Mouse (Mus musculus) 3134 (cell line): ENCODE data around the gene Azin2.
A peak's percentile ranks its signal among the peaks of the same experiment; 100 is the strongest.

ENCODE experiments used
- DNase-seq: peaks from one replicate; pipeline ENCODE4 v3.0.0-alpha.2; 2011; ENCODE audit warnings: low spot score; ENCODE audit not compliant: insufficient read length; ENCODE audit errors: extremely low read depth

The Azin2 gene

DNA sequence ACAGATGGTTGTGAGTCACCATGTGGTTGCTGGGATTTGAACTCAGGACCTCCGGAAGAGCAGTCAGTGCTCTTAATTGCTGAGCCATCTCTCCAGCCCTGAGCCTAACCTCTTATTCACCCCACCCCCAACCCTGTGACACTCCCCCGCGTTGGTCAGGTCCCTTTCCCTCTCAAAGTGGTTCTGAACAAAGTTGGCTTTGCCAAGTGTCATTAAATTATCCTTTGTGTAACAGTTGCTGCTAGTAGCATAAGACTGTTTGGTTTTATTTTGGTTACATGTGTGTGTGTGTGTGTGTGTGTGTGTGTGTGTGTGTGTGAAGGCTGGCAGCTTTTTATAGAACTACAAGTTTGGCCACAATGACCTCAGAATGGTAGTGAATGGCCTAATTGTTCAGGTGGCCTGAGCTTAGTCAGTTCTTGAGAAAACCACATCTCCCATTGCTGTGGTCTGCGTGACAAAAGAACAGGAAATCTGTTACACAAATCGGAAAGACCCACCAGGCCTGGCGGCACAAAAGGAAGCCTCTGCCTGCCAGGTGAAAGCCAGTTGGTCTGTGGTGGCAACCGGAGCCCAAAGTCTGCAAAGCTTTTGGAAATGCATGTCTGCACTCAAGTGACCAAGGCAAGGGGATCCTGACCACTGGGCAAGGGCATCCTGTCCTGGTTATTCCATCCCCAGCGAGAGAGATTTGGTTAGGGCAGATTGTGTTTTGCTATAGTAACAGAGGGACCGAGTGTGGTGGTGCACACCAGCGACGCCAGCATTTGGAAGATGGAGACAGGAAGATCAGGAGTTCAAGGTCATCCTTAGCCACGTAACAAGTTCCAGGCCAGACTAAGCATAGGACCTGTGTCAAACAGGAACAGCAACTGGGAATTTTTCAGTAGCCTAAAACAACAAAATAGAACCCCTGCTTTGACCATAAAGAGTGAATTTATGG, 18.9 kb upstream of the Azin2 start:
- peak; percentile 82 for DNase-seq

DNA sequence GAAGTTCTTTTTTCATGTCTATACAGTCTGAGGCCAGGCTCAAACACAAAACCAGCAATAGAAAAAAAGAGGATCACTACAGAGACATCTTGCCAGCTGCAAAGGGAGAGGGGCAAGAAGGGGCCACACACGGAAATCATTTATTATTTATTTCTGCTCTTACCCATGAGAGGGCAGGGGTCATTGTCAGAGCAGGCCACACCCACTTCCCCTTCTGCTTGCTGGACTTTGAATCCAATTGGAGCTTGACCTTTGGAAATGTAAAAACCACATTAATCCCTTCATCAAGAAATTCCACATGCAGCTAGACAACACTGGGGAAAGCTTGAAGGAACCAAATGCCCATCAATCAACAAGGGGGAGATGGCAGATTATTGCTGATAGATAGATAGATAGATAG, 16.4 kb upstream of the Azin2 start:
- DNase-seq: no peak

DNA sequence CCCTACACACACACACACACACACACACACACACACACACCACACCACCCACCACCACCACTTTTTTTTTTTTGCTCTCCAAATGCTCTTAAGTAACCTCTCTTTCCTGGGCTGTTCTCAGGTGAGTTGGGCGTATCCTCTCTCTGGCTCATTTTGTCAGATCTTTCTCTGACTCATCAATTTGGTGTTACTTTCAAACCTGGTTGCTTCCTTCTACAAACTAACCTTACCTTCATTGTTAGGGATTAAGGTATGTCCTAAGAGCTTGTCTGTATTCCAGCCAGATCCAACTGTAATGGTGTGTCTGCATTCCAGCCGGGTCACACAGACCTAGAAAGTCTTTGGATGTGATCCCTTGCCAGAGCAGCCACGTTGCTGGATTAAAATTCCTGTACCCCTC, 15.0 kb upstream of the Azin2 start:
- no peak for DNase-seq

DNA sequence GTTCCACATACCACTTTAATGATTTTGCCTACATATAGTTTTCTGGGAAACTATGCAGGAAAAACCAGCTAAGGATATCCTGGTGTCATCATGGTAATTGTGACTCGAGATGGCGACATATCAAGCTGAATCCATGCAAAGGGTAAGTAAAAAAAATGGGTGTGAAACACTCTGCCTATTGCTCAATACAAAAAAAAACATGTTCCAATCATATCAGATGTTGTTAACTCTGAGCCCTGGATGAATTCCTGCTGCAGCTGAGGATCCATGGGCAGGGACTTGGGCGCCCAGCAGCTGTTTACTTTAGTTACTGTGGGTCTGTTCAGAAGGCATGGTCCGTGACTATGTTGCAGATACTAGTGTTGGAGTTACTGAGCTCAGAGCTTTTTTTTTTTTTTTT, 14.3 kb upstream of the Azin2 start:
- DNase-seq: no peak

DNA sequence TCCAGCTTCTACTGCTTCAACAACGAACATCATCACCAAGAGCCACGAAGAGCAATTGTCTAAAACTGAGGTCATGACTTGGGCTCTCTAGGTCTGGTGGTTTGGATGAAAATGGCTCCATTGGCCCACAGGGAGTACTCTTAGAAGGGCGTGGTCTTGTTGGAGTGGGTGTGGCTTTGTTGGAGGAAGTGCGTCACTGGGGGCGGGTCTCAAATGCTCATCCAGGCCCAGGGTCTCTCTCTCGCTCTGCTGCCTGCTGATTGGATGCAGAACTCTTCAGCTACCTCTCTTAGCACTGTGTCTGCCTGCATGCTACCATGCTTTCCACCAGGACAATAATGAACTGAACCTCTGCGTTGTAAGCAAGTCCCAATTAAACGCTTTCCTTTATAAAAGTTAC, 12.4 kb upstream of the Azin2 start:
- DNase-seq: no peak

DNA sequence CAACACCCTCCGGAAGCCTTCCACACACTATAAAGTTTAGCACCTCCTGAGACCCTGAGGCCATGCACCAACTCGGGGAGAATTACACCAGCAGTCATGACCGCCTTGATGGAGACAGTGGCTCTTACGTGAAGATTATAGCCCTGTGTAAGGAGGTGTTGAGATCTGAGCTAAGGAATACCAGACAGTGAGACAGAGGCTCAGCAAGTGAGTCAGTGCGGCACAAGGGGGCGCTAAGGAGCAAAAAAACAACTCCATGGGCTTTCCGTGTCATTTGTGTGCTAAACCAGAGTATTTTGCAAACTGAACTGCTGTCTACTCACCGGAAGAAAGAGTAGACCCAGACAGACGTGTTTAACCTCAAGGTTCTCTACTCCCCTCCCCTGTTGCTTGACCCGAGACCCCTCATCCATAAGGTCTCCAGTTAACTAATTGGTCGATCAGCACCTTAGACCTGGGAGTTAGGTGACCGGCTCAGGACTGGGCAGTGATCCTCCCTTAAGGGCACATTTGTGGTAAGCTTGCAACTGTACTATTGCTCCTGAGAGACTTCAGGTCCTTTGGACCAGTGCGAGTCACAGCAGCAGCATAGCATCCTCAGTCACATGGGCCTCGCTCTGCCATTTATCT, 8.9 kb upstream of the Azin2 start:
- DNase-seq: peak; percentile 51

DNA sequence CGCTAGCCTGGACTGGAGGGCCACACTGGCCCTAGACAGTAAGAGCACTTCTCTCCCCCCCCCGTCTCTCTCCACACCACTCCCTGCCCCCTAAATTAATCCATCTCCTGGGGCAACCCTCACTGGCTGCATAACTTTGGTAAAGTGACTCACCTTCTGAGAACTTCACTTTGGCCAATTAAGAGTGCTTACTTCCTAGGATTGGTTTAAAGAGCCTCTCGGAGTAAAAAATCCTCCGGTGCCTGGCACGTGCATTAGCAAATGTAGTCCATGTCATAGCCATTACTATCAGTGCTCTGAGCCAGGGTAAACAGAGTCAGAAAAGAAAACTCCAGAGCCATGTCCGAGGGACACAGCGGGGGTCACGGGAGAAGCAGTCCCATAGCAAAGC, 8.2 kb upstream of the Azin2 start:
- peak; percentile 76 for DNase-seq

DNA sequence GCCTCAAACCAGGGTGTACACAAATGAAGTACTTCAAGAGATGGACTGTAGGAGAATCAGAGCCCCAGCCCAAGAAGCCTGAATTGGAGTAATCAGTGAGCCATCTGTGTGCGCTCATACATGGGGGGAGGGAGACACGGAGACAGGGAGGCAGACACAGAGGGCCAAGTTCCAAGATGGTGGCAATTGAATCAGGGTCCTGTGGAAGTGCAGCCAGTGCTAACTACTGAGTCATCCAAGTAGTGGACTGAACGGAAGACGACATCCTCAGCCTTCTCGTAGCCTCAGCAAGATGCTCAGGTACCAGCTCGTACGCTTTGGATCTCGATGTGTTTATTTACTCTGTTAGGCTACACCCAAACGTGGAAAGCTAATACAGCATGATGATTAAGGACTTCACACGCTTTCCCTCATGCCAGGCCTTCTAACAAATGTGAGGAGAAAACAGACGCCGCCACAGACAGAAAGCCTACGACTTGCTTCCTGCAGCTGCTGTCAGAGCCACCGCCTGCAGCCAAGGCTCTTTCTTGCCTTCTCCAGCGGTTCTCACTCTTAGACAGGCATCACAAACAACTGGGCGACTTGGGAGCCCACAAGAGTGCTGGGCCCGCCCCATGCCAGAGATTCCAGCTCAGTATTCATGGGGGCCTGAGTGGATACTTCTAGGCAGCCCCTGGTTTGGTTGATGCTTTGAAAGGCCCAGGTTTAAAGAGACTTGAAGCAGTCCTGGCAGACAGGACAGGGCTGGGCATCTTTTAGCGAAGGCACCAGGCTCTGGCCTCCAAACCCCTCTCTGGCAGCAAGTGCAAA, 7.6 kb upstream of the Azin2 start:
- DNase-seq: peak; percentile 74

DNA sequence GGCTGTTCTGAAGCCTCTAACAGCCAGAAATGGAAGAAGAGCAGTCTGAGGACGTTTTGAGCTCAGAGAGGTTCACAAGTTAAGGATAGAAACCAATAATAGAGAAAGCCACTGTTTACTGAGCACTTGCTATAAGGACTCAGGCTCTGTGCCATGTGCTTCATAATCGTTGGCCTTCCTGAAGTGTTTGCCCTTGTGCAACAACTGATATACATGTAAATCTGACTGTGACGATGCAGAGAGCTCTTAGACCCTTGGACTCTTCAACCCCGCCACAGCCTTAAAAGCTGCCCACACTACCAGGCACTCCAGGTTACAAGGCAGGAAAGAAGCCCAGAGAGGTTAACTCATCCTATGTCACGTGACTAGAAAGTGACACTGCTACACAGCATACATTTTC, 6.8 kb upstream of the Azin2 start:
- no peak for DNase-seq

DNA sequence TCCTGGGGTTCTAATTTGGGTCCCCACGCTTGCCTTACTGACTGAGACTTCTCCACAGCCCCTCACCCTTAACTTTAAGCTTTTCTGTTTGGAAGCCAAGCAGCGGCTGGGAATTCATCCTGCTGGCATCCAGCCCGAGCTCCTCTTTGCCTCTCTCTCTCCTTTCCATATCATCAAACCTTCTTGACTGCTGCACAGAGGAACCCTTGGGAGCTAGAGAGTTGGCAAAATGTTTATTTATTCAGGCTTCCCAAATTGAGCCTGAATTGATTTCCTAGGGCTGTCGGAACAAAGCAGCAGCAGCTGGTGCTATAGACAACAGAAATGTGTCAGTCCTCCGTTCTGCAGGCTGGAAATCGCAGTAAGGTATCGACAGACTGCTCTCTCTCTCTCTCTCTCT, 4.5 kb upstream of the Azin2 start:
- no peak for DNase-seq

DNA sequence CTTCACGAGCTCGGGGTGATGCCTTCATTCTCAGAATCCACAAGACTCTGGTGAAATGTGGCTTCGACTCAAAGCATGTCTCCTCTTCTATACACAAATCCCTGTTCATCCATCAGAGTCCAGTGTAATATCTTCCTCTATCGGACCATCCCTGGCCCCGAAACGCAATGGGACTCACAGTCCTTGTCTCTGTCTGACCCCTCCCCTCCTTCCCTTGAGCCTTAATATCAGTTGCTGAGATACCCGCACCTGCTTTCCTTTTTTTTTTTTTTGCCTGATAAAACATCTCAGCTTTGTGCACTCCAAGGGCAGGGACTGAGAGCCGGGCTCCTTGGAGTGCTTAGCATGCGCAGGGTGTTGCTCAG, 666 bp upstream of the Azin2 start:
- no peak for DNase-seq

DNA sequence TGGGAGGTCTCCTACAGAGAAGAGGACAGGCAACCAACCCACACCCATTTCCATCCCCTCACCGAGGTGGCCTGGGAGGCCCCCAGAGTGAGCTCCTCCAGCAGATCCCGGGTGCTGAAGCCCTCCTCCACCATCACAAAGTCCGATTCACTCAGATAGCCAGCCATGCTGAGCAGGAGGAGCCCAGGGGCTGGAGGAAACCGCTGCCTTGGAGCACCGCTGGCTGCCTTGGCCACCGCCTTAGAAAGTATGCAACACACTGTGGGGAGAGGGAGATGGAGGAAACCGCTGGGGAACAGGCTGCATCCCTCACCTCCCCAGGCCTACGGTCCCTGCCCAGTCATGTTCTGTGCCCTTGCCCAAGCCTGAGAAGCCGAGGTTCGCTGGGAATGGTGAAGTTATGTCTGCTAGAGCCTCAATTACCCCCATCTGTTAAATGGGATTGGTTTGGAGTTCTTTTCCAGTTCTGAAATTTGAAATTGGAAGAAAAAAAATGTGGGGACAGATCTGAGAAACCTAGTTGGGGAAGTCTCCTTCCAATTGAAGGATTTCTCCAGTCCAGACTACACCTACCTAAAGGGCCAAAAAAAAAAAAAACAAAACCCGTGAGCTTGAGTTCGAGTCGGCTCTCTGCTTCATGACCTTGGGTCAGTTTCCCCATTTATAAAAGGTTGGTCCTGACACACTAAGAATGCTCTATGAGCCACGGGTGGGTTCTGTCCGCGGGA, 777 bp downstream of the Azin2 start:
- peak; percentile 53 for DNase-seq

DNA sequence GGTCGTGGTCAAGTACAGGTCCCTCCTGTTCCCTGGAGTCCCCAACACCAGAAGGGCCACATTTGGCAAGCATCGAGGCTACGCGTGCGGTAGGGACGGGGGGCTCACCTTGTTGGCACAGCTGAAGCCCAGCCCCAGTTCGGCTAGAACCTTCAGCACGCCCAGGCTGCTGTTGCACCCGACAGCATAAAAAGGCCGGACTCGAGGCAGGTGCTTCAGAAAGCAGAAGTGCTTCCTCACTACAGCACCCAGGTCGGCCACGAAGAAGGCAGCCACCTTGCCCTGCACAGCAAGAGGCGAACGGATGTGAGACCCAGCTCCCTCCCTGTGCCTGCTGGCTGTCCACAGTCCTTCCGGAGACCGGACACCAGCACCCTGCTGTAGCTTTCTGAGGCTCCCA, 2.6 kb downstream of the Azin2 start:
- DNase-seq: no peak

DNA sequence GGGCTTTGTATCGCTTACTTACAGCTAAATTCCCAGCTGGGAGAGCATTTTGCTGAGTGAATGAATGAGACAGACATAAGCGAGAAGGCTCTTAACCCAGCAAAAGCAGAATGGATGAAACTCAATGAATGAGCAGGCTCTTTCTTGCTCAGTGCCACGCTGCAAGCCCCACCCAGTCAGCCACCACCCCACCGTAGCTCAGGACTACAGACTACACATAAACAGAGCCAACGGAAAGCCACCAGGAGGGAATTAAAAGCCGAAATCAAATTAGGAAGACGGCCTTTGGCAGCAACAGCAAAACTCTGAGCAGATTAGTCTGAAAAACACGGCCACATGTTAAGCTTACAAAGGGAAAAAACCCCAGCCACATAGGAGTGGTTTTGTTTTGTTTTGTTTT, 3.4 kb downstream of the Azin2 start:
- no peak for DNase-seq

DNA sequence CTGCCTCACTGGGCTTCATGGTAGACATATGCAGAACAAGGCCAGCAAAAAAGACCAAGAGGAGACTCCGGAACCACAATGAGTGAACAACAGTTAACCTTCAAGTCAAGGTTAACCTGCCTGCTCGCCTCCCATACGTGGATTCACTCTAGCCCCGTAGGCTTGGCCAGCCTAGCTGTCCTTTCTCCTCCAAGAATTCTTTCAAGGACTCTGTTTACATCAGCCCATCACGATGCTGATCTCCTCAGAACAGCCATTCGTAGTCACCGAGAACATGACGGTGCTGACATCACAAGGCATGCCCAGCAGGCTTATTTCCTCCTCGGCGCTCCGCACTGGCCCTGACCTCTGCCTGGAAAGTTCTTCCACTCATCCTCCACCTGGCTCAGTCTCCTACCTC, 4.1 kb downstream of the Azin2 start:
- no peak for DNase-seq

DNA sequence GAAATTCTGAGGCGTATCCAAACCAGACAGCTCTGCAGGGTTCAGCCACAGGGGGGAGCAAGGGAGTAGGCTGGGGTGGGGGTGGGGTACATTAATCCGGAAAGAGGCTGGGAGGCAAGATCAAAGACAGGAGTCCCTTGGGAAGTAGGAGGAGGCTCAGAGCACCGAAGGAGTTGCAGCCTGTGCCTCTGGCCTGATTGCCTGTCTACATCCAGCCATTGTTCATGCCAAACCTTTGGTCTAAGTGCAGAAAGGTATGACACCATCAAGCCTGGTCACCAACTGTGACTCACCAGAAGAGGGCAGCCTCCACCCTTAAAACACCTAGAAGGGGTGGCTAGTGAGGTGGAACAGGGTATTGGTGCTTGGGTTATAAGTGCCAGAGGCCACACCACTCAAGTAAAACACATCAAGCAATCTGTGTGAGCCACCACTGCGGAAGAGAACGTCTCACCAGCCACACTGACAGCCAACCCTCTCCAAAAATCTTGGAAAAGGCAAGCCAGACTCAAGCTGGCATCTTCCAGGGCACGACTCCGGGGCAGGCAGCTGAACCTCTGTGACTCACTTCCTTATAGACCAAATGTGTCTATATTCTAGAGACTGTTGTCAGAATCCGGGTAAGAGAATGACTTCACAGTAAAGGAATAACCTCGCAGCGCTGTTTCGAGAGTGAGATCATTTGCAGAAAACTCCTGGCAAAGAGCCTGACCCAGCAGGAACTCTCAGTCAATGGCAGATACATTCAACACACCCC, 4.9 kb downstream of the Azin2 start:
- DNase-seq: peak; percentile 77

DNA sequence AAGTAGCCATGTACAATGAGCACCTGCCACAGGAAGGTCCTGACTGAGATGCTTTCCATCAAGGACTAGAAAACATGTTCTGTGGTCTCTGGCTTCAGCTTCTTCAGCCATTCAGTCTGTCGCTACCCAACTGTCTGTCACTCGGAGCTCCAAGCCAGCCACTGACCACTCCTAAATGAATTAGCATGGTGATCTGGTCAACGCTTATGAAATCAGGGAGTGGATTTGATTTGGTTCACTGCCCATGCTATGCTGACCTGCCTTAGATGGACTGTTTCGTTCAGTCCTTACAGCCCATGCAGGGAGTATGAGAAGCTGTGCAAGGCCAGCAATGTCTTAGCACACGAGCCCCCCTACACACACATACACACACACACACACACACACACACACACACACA, 8.4 kb downstream of the Azin2 start:
- DNase-seq: no peak

DNA sequence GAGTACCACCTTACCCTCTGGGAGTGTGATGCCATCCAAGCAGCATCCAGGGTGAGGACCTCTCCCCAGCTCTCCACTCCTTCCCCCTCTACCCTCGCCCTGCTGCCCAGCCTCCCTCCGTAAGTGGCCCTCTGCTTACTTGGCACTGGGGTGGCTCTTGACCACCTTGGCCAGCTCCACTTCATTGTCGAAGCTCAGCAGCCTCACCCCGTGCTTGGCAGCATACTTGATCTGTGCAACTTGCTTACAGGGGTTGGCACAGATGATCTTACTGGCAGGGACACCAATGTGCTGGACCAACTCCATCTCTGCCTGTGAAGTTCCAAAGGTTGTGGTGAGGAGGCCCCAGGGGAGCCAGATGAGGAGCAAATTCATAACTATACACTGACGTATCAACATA, 11.8 kb downstream of the Azin2 start:
- peak; percentile 91 for DNase-seq

DNA sequence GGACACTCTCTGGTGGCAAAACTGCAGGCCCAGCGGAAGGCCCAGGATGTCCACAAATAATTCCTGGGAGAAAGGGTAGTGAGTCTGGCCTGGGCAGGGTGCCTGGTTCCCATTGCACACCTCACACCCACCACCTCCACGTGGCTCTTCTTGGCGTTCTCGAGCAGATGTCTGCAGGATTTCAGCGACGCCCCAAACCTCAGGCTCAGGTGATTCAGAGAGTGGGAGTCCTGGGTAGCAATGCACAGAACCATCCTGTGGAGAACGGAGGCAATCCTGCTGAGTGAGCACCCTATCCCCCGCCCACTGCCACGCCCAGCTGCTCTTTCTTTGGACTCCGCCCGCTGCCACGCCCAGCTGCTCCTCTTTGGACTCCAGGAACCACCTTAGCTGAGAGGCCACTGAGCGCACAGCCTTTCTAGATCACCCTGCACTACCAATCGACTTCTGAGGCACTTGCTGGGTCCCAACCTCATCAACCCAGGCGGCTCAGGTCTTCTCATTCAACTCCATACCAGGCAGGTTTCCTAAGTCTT, 12.7 kb downstream of the Azin2 start:
- DNase-seq: peak; percentile 83

DNA sequence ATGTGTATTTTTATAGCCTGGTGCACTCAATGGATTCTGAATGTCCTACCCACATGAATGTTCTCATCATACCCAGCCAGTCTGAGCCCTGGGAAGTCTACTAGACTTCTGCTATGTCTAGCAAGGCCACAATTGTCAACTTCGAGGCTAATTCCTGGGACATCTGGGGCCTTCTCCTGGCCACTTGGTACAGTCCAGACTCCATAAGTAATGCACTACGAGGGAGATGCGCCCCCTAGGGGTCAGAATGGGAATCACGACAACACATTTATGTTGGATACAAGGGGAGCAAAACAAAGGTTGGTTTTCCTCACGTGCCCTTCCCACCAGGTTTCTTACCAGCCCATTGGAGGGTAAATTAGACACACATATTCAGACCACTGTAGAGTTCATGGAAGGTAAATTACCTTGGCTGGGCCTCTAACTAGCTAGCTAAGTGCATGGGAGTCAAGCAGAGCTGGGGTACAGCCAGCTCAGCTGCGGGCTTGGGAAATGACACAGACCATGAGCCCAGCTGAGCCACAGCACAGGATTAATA, 14.0 kb downstream of the Azin2 start:
- DNase-seq: no peak
